Mouse (Mus musculus): Measurements from ENCODE around the gene Ifi27l2a. TPM values are rescaled to one million over a fixed set of nuclear protein-coding genes. Genes with fewer than 3 reads are reported as not detected.

Gene Ifi27l2a
- polyA plus RNA-seq, 1 experiment, result 286 TPM

- Histone ChIP-seq H3K27me3 (ENCODE audit: control insufficient read depth, insufficient read depth, low read length) (no peaks in the 10 kb centered on the region), H3K36me3 (ENCODE audit: control insufficient read depth, insufficient read depth, low read length) (peaks cover 9% of the 10 kb centered on the region), H3K27ac (ENCODE audit: insufficient read depth, low read depth, low read length) (no peak overlapping the region), H3K4me3 (ENCODE audit: low read depth, low read length) (no peak overlapping the region), H3K4me1 (ENCODE audit: control insufficient read depth, insufficient read depth, insufficient read length, low read length) (peaks cover 5% of the 10 kb centered on the region; the same call in 1 of the 2 replicates)
- 94% methylated on average over 7 of the region's 7 CpGs for WGBS
- TF ChIP-seq CTCF (IDR thresholded peaks at IDR 0.05; ENCODE audit: extremely low read depth, insufficient read length, insufficient replicate concordance, low read depth, low read length) (no peak), POLR2A (IDR thresholded peaks at IDR 0.05; ENCODE audit: low read depth, low read length) (no peak)
Observed at GRCm38 (mm10) chr12:103426710-103427109, 16.8 kb downstream of the Ifi27l2a start.

GRCm38 (mm10) chr12:103425729-103426470, 17.6 kb downstream of the Ifi27l2a start, which contains the start of gene Ddx24:
Gene Ddx24 (minus strand): TSS chr12:103425830.
- no peak within 1 kb of the TSS for H3K27ac ChIP-seq (ENCODE audit: insufficient read depth, low read depth, low read length)
- TF ChIP-seq CTCF (IDR thresholded peaks at IDR 0.05; ENCODE audit: extremely low read depth, insufficient read length, insufficient replicate concordance, low read depth, low read length) (peak; percentile 93), POLR2A (IDR thresholded peaks at IDR 0.05; ENCODE audit: low read depth, low read length) (peak; percentile 82)
- no peaks in the 10 kb centered on the region for H3K27me3 ChIP-seq (ENCODE audit: control insufficient read depth, insufficient read depth, low read length)
- peak within 1 kb of the TSS; percentile 75 for H3K4me3 ChIP-seq (ENCODE audit: low read depth, low read length)
- WGBS, result under 1% methylated on average over 33 of the region's 33 CpGs
- peaks cover 5% of the 10 kb centered on the region; the same call in 1 of the 2 replicates for H3K4me1 ChIP-seq (ENCODE audit: control insufficient read depth, insufficient read depth, insufficient read length, low read length)
- H3K36me3 ChIP-seq (ENCODE audit: control insufficient read depth, insufficient read depth, low read length), result peaks cover 9% of the 10 kb centered on the region

DNA sequence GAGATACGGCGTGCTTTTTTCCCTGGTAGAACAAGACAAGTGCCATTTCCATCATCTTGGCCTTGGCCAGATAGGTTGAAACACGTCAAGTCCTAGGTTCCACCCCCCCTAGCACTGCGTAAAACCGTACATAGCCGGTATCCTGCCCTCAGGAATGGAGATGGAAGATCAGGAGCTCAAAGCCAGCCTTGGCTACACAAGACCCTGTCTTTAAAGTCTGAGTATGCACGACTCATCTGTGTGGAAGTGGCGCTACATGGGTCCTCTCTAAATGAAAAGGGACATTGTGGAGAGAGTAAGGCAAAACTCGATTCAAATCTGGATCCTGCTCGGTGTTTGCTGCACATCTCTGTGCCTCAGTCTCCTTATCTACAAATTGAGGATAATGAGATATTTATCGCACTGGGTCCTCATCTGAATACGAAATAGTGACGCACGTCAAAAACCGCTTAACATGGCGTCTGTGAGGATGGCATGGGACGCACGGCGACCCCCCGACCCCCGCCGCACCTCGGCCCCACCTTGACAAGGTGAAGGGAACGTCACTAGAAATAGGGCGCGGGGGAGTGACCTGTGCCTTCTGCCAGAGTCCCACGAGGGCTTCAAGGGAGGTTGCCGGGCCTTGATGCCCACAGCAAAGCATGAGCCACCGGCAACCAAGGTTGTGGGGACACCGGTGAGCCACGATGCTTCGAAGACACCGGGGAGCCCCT, 18.3 kb downstream of the Ifi27l2a start:
- WGBS, result 7% methylated on average over 33 of the region's 33 CpGs
- no peak overlapping the region for H3K27ac ChIP-seq (ENCODE audit: insufficient read depth, low read depth, low read length)
- no peak for TF ChIP-seq CTCF (IDR thresholded peaks at IDR 0.05; ENCODE audit: extremely low read depth, insufficient read length, insufficient replicate concordance, low read depth, low read length)
- TF ChIP-seq POLR2A (IDR thresholded peaks at IDR 0.05; ENCODE audit: low read depth, low read length), result no peak

GRCm38 (mm10) chr12:103408144-103408543, 35.3 kb downstream of the Ifi27l2a start:
- Histone ChIP-seq H3K4me1 (ENCODE audit: control insufficient read depth, insufficient read depth, insufficient read length, low read length) (no peaks in the 10 kb centered on the region; the same call in 1 of the 2 replicates), H3K4me3 (ENCODE audit: low read depth, low read length) (no peak overlapping the region), H3K36me3 (ENCODE audit: control insufficient read depth, insufficient read depth, low read length) (peaks cover 70% of the 10 kb centered on the region), H3K27ac (ENCODE audit: insufficient read depth, low read depth, low read length) (no peak overlapping the region), H3K27me3 (ENCODE audit: control insufficient read depth, insufficient read depth, low read length) (no peaks in the 10 kb centered on the region)
- TF ChIP-seq CTCF (IDR thresholded peaks at IDR 0.05; ENCODE audit: extremely low read depth, insufficient read length, insufficient replicate concordance, low read depth, low read length), result no peak
- no peak for TF ChIP-seq POLR2A (IDR thresholded peaks at IDR 0.05; ENCODE audit: low read depth, low read length)
- 88% methylated on average over 10 of the region's 10 CpGs for WGBS

More for the DNA sequence above, 18.3 kb downstream of the Ifi27l2a start:
- peaks cover 5% of the 10 kb centered on the region; the same call in 1 of the 2 replicates for H3K4me1 ChIP-seq (ENCODE audit: control insufficient read depth, insufficient read depth, insufficient read length, low read length)
- H3K4me3 ChIP-seq (ENCODE audit: low read depth, low read length), result peak overlapping the region; percentile 75
- H3K36me3 ChIP-seq (ENCODE audit: control insufficient read depth, insufficient read depth, low read length), result peaks cover 9% of the 10 kb centered on the region
- no peaks in the 10 kb centered on the region for H3K27me3 ChIP-seq (ENCODE audit: control insufficient read depth, insufficient read depth, low read length)

DNA sequence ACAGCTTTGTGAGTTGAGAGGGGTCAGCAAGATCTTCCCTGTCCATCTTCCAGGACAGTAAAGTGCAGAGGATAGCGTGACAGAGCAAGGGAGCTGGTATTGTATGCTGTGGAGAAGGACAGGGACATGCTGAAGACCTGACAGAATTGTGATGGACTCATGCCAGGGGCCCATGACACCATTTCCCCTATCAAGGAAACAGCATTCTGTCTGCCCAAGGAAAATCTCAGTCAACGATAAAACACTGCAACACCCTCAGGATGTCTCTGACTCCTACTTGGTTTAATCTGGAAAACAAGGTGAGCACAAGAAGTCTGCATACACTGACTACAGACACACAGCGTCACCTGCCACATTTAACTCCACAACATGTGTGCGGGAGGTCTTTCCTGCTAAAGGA, 35.8 kb downstream of the Ifi27l2a start, which contains the start of gene 9330161L09Rik:
Gene 9330161L09Rik (minus strand): TSS at position 101 of the 400 bp plus-strand sequence.
- Histone ChIP-seq H3K27me3 (ENCODE audit: control insufficient read depth, insufficient read depth, low read length) (no peaks in the 10 kb centered on the region), H3K4me1 (ENCODE audit: control insufficient read depth, insufficient read depth, insufficient read length, low read length) (no peaks in the 10 kb centered on the region; the same call in 1 of the 2 replicates), H3K4me3 (ENCODE audit: low read depth, low read length) (no peak within 1 kb of the TSS), H3K27ac (ENCODE audit: insufficient read depth, low read depth, low read length) (no peak within 1 kb of the TSS), H3K36me3 (ENCODE audit: control insufficient read depth, insufficient read depth, low read length) (peaks cover 67% of the 10 kb centered on the region)
- TF ChIP-seq CTCF (IDR thresholded peaks at IDR 0.05; ENCODE audit: extremely low read depth, insufficient read length, insufficient replicate concordance, low read depth, low read length) (no peak), POLR2A (IDR thresholded peaks at IDR 0.05; ENCODE audit: low read depth, low read length) (no peak)
- 92% methylated on average over 4 of the region's 4 CpGs for WGBS

DNA sequence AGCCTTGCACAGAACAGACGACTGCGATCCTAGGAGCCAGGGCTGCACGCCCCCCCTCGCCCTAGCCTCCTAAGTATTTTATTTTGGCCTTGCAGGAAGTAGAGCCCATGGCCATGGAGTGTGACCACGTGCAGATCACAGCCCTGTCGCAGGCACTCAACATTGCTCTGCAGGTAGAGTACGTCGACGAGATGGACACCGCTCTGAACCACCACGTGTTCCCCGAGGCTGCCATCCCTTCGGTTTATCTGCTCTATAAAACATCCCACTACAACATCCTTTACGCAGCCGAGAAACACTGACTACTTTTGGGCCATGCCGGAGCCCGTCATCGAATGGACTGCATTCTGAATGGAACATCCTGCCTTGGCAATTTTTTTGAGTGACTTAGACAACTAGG, 39.3 kb downstream of the Ifi27l2a start:
- WGBS, result 88% methylated on average over 18 of the region's 18 CpGs
- Histone ChIP-seq H3K27me3 (ENCODE audit: control insufficient read depth, insufficient read depth, low read length) (no peaks in the 10 kb centered on the region), H3K4me3 (ENCODE audit: low read depth, low read length) (no peak overlapping the region), H3K27ac (ENCODE audit: insufficient read depth, low read depth, low read length) (no peak overlapping the region), H3K36me3 (ENCODE audit: control insufficient read depth, insufficient read depth, low read length) (peaks cover 34% of the 10 kb centered on the region), H3K4me1 (ENCODE audit: control insufficient read depth, insufficient read depth, insufficient read length, low read length) (no peaks in the 10 kb centered on the region; the same call in 1 of the 2 replicates)
- no peak for TF ChIP-seq CTCF (IDR thresholded peaks at IDR 0.05; ENCODE audit: extremely low read depth, insufficient read length, insufficient replicate concordance, low read depth, low read length)
- no peak for TF ChIP-seq POLR2A (IDR thresholded peaks at IDR 0.05; ENCODE audit: low read depth, low read length)

- Histone ChIP-seq H3K4me3 (ENCODE audit: low read depth, low read length) (no peak overlapping the region), H3K36me3 (ENCODE audit: control insufficient read depth, insufficient read depth, low read length) (no peaks in the 10 kb centered on the region), H3K27me3 (ENCODE audit: control insufficient read depth, insufficient read depth, low read length) (no peaks in the 10 kb centered on the region), H3K27ac (ENCODE audit: insufficient read depth, low read depth, low read length) (no peak overlapping the region), H3K4me1 (ENCODE audit: control insufficient read depth, insufficient read depth, insufficient read length, low read length) (no peaks in the 10 kb centered on the region)
- WGBS, result 82% methylated on average over 7 of the region's 7 CpGs
- no peak for TF ChIP-seq CTCF (IDR thresholded peaks at IDR 0.05; ENCODE audit: extremely low read depth, insufficient read length, insufficient replicate concordance, low read depth, low read length)
- no peak for TF ChIP-seq POLR2A (IDR thresholded peaks at IDR 0.05; ENCODE audit: low read depth, low read length)
Observed at GRCm38 (mm10) chr12:103396751-103397150, 46.7 kb downstream of the Ifi27l2a start.
